ENCODE assay signal across 8 mouse cellular contexts in genomic region chr19:34550534-34551223, GRCm38 (mm10). TPM values are rescaled to one million over a fixed set of nuclear protein-coding genes. Genes with fewer than 3 reads are reported as not detected.
A peak's percentile ranks its signal among the peaks of the same experiment; 100 is the strongest.
DNase-seq lines count a peak whose midpoint lies in the region; ATAC-seq and TF ChIP-seq lines count a peak whose summit lies in the region.

TSS of gene Ifit2 (plus strand) at chr19:34550694.

- H3K9me3 ChIP-seq in intestine, postnatal 0 days (ENCODE audit: control insufficient read depth) = no peaks in the 10 kb centered on the region
- H3K9me3 ChIP-seq in limb, embryonic 10.5 days (replicated peaks) = no peaks in the 10 kb centered on the region
- no peaks in the 10 kb centered on the region for H3K9me3 ChIP-seq in midbrain, embryonic 12.5 days

- 1% methylated on average over 22 of the region's 22 CpGs for WGBS in intestine, postnatal 0 days
- 1% methylated on average over 22 of the region's 22 CpGs for WGBS in limb, embryonic 10.5 days
- WGBS in midbrain, embryonic 12.5 days = 1% methylated on average over 22 of the region's 22 CpGs

- ATAC-seq in intestine, postnatal 0 days = peak; percentile 55
- ATAC-seq in midbrain, embryonic 12.5 days (ENCODE audit: low FRiP score, low read depth) = peak; percentile 97

- peak within 1 kb of the TSS; percentile 74 for H3K4me2 ChIP-seq in intestine, postnatal 0 days (replicated peaks; ENCODE audit: low read depth)
- peak within 1 kb of the TSS; percentile 66 for H3K4me2 ChIP-seq in midbrain, embryonic 12.5 days (replicated peaks)

- peak within 1 kb of the TSS; percentile 68 for H3K27ac ChIP-seq in intestine, postnatal 0 days (ENCODE audit: low read depth, low read length)
- H3K27ac ChIP-seq in limb, embryonic 10.5 days = peak within 1 kb of the TSS; percentile 84
- 0 out of 2 replicates have a peak within 1 kb of the TSS, but pooled peaks have one; percentile 12 for H3K27ac ChIP-seq in midbrain, embryonic 12.5 days (replicated peaks)

- peak; percentile 74 for DNase-seq in urinary bladder, postnatal 14 days (ENCODE audit: low spot score)
- DNase-seq in urinary bladder, postnatal 10 days (ENCODE audit: low spot score) = no peak
- DNase-seq in embryo, embryonic 9.5 days (ENCODE audit: extremely low spot score) = peak; percentile 79
- DNase-seq in gastrocnemius, postnatal 4 days (ENCODE audit: low spot score in 2 of 2) = peak; percentile 30 to 71
- DNase-seq in limb, embryonic 10.5 days (ENCODE audit: low spot score) = peak; percentile 78
- DNase-seq in skeletal muscle tissue, adult 2 months (ENCODE audit: low read depth, low spot score) = peak; percentile 76

- no peaks in the 10 kb centered on the region for H3K36me3 ChIP-seq in intestine, postnatal 0 days (ENCODE audit: control insufficient read depth, insufficient read depth)
- H3K36me3 ChIP-seq in limb, embryonic 10.5 days = no peaks in the 10 kb centered on the region
- H3K36me3 ChIP-seq in midbrain, embryonic 12.5 days = no peaks in the 10 kb centered on the region

- H3K9ac ChIP-seq in intestine, postnatal 0 days (ENCODE audit: low read depth, low read length) = peak within 1 kb of the TSS; percentile 23
- peak within 1 kb of the TSS; percentile 48 for H3K9ac ChIP-seq in midbrain, embryonic 12.5 days (replicated peaks)

- peaks cover 6% of the 10 kb centered on the region; the same call in 1 of the 2 replicates for H3K4me1 ChIP-seq in intestine, postnatal 0 days (replicated peaks; ENCODE audit: control insufficient read depth, insufficient read depth, low read length)
- peaks cover 11% of the 10 kb centered on the region; the same call in 1 of the 2 replicates for H3K4me1 ChIP-seq in limb, embryonic 10.5 days
- H3K4me1 ChIP-seq in midbrain, embryonic 12.5 days = 0 out of 2 replicates have a peak, but pooled peaks cover 3% of the 10 kb centered on the region

- peak; percentile 78 for TF ChIP-seq CTCF in intestine, postnatal 0 days (IDR thresholded peaks at IDR 0.05; ENCODE audit: low read depth)

- H3K4me3 ChIP-seq in intestine, postnatal 0 days (ENCODE audit: low read depth, low read length) = peak within 1 kb of the TSS; percentile 48
- peak within 1 kb of the TSS; percentile 58 for H3K4me3 ChIP-seq in limb, embryonic 10.5 days
- H3K4me3 ChIP-seq in midbrain, embryonic 12.5 days = peak within 1 kb of the TSS; percentile 48

- no peaks in the 10 kb centered on the region for H3K27me3 ChIP-seq in intestine, postnatal 0 days (replicated peaks; ENCODE audit: control insufficient read depth, insufficient read depth, low read length)
- no peaks in the 10 kb centered on the region for H3K27me3 ChIP-seq in limb, embryonic 10.5 days (ENCODE audit: low read depth, poor library complexity, severe bottlenecking)
- H3K27me3 ChIP-seq in midbrain, embryonic 12.5 days = no peaks in the 10 kb centered on the region

RNA-seq across cellular contexts. Expression of gene Ifit2, which starts in this region (rescaled TPM):
- 1 to 10 TPM; 5.2 to 5.7 TPM for total RNA-seq in gastrocnemius, postnatal 4 days (2021)
- polyA plus RNA-seq in intestine, postnatal 0 days (2015; fragmentation: Nextera tagmentation; extraction: Ambion mirVana) = 13.1 and 15.1 TPM in 2 replicates
- polyA plus RNA-seq in limb, embryonic 10.5 days (2016; fragmentation: Nextera tagmentation; extraction: Ambion mirVana) = 4.5 and 6.0 TPM in 2 replicates
- 4.3 and 5.2 TPM in 2 replicates for polyA plus RNA-seq in midbrain, embryonic 12.5 days (2016; fragmentation: Nextera tagmentation; extraction: Ambion mirVana)

Comparison
In these comparisons a context has a peak if more than half of its experiments do, and no peak if none do; other contexts are left out.
1. H3K27ac ChIP-seq: peak in every context shown above with its lines; median percentile 84 in limb, embryonic 10.5 days; 68 in intestine, postnatal 0 days; 12 in midbrain, embryonic 12.5 days.